Mouse (Mus musculus) cerebellum, adult 9-10 months (tissue): Measurements from ENCODE around the gene Zfp664.

ENCODE experiments used
- DNase-seq: peaks from one replicate; pipeline ENCODE4 v3.0.0; 2022

The Zfp664 gene

GRCm38 (mm10) chr5:124929425-124930054 lies 67.0 kb downstream of the Zfp664 start:
- DNase-seq: no peak

- DNase-seq: peak; percentile 50
These were observed 67.6 kb downstream of the Zfp664 start for GRCm38 (mm10) chr5:124930055-124930439.

- no peak for DNase-seq
These were observed 68.1 kb downstream of the Zfp664 start for GRCm38 (mm10) chr5:124930603-124931002.

GRCm38 (mm10) chr5:124931076-124931475 lies 68.6 kb downstream of the Zfp664 start:
- no peak for DNase-seq

- no peak for DNase-seq
These were observed 72.1 kb downstream of the Zfp664 start for GRCm38 (mm10) chr5:124934558-124934957.

GRCm38 (mm10) chr5:124943181-124943792 lies 80.8 kb downstream of the Zfp664 start:
- DNase-seq: no peak

- peak; percentile 61 for DNase-seq
These were observed 81.4 kb downstream of the Zfp664 start for GRCm38 (mm10) chr5:124943793-124944383.

GRCm38 (mm10) chr5:124944384-124944783 lies 81.9 kb downstream of the Zfp664 start:
- DNase-seq: no peak

- no peak for DNase-seq
These were observed 82.6 kb downstream of the Zfp664 start for GRCm38 (mm10) chr5:124945046-124945445.

GRCm38 (mm10) chr5:124950623-124951278 lies 88.3 kb downstream of the Zfp664 start:
- DNase-seq: no peak

- DNase-seq: no peak
These were observed 88.8 kb downstream of the Zfp664 start for GRCm38 (mm10) chr5:124951333-124951732.
